Mouse (Mus musculus) G1E (cell line): Measurements from ENCODE around the gene Olfr577.

Source experiments
- CTCF ChIP-seq: IDR thresholded peaks from 2 replicates; pipeline ENCODE4 v1.5.1; 2012; ENCODE audit warnings: low read depth, low read length, inconsistent platforms, mixed read lengths
- GATA1 ChIP-seq: IDR thresholded peaks from 2 replicates; pipeline ENCODE4 v1.6.1; 2012; ENCODE audit warnings: borderline replicate concordance, low read length, inconsistent platforms, mixed read lengths
- POLR2AphosphoS5 ChIP-seq: IDR thresholded peaks from 2 replicates; pipeline ENCODE4 v1.6.1; 2012; ENCODE audit warnings: low read depth, low read length, inconsistent platforms; ENCODE audit not compliant: insufficient replicate concordance

DNA sequence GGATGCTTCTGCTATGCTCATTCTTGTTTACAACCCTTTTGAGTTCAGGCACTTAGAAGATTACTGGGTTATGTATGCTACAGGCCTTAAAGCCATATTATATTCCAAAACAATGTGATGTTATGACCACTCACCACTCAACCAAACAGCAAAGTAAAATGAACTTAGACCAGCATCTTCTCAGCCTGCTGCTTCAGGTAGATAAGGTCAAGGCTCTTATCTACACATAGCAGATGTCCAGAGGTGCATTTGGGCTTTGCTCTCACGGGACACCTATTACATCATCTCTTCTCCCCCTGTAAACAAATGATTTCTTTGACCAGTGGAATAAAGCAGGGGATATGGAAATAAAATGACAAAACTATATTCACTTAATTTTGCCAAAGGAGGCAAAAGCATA is 17.1 kb downstream of the Olfr577 start, which contains the start of gene Olfr575:
- TF ChIP-seq GATA1 = no peak
- TF ChIP-seq POLR2AphosphoS5 = no peak
- no peak for TF ChIP-seq CTCF
